Mouse (Mus musculus): ENCODE measurements around the gene Zpbp. TPM values are rescaled to one million over a fixed set of nuclear protein-coding genes. Genes with fewer than 3 reads are reported as not detected.

Gene Zpbp
- polyA plus RNA-seq (2012; rRNA removed), result 0.26 and 0.33 TPM in 2 replicates
- 0.61 and 0.76 TPM in 2 replicates for polyA plus RNA-seq (2014; fragmentation: Nextera tagmentation; extraction: Ambion mirVana)

- H3K9ac ChIP-seq (ENCODE audit: low read depth, low read length, severe bottlenecking), result peak within 1 kb of the TSS; percentile 70
- H3K4me1 ChIP-seq (ENCODE audit: control insufficient read depth, insufficient read depth, low read length), result peaks cover 3% of the 10 kb centered on the region; the same call in 1 of the 2 replicates
- DNase-seq (ENCODE audit: low spot score), result peak; percentile 87
- H3K4me2 ChIP-seq (replicated peaks; ENCODE audit: low read depth, low read length, severe bottlenecking), result peak within 1 kb of the TSS; percentile 64
- H3K36me3 ChIP-seq (ENCODE audit: control insufficient read depth, insufficient read depth, low read length), result no peaks in the 10 kb centered on the region
- 3% methylated on average over 64 of the region's 66 CpGs for WGBS
- ATAC-seq (ENCODE audit: low FRiP score, low read depth), result peak; percentile 95
- H3K27ac ChIP-seq (replicated peaks; ENCODE audit: low read depth, low read length), result peak within 1 kb of the TSS; percentile 76
- no peak for TF ChIP-seq POLR2A (IDR thresholded peaks at IDR 0.05; ENCODE audit: borderline replicate concordance, extremely low read depth, insufficient read depth, insufficient read length)
- H3K9me3 ChIP-seq (ENCODE audit: control insufficient read depth, low read length), result no peaks in the 10 kb centered on the region
- peak within 1 kb of the TSS; percentile 57 for H3K4me3 ChIP-seq (replicated peaks; ENCODE audit: low read length)
- no peaks in the 10 kb centered on the region for H3K27me3 ChIP-seq (ENCODE audit: control insufficient read depth, insufficient read depth, low read length)
These were observed at the start of gene Zpbp, which contains the start of gene Spata48 for GRCm38 (mm10) chr11:11461635-11462560. TSS of gene Zpbp (minus strand) at chr11:11462408. TSS of gene Spata48 (plus strand) at chr11:11462094.

- H3K4me3 ChIP-seq (replicated peaks; ENCODE audit: low read length), result no peak overlapping the region
- no peak overlapping the region for H3K9ac ChIP-seq (ENCODE audit: low read depth, low read length, severe bottlenecking)
- no peak for TF ChIP-seq POLR2A (IDR thresholded peaks at IDR 0.05; ENCODE audit: borderline replicate concordance, extremely low read depth, insufficient read depth, insufficient read length)
- no peak for ATAC-seq (ENCODE audit: low FRiP score, low read depth)
- H3K4me1 ChIP-seq (ENCODE audit: control insufficient read depth, insufficient read depth, low read length), result no peaks in the 10 kb centered on the region
- 57% methylated on average over 2 of the region's 2 CpGs for WGBS
- no peak overlapping the region for H3K4me2 ChIP-seq (replicated peaks; ENCODE audit: low read depth, low read length, severe bottlenecking)
- DNase-seq (ENCODE audit: low spot score), result no peak
- no peak overlapping the region for H3K27ac ChIP-seq (replicated peaks; ENCODE audit: low read depth, low read length)
- no peaks in the 10 kb centered on the region for H3K36me3 ChIP-seq (ENCODE audit: control insufficient read depth, insufficient read depth, low read length)
- no peaks in the 10 kb centered on the region for H3K9me3 ChIP-seq (ENCODE audit: control insufficient read depth, low read length)
- no peaks in the 10 kb centered on the region for H3K27me3 ChIP-seq (ENCODE audit: control insufficient read depth, insufficient read depth, low read length)
These were observed 47.2 kb upstream of the Zpbp start for GRCm38 (mm10) chr11:11509413-11509812.

DNA sequence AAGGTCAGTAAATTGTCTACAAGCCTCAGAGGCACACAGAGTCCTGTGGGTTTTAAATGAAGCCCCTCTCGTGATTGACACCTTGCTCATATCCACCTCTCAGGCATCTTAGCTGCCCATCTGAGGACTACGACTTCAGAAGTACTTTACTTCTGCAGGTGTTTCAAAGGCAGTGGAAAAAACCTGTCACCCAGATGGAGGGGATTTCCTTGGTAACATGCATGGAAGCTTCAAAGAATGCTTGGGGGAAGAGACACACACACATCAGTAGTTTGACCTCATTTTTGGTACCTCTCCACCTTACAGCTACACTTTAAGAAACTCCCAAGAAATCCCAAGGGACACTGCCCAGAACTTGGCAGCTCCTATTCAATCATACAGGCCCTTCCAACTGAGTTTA is 44.0 kb upstream of the Zpbp start:
- DNase-seq (ENCODE audit: low spot score) (no peak), ATAC-seq (ENCODE audit: low FRiP score, low read depth) (no peak)
- H3K27ac ChIP-seq (replicated peaks; ENCODE audit: low read depth, low read length), result no peak overlapping the region
- no peak overlapping the region for H3K9ac ChIP-seq (ENCODE audit: low read depth, low read length, severe bottlenecking)
- no peaks in the 10 kb centered on the region for H3K36me3 ChIP-seq (ENCODE audit: control insufficient read depth, insufficient read depth, low read length)
- 73% methylated on average over 2 of the region's 2 CpGs for WGBS
- no peaks in the 10 kb centered on the region for H3K27me3 ChIP-seq (ENCODE audit: control insufficient read depth, insufficient read depth, low read length)
- H3K4me1 ChIP-seq (ENCODE audit: control insufficient read depth, insufficient read depth, low read length), result no peaks in the 10 kb centered on the region
- no peak overlapping the region for H3K4me2 ChIP-seq (replicated peaks; ENCODE audit: low read depth, low read length, severe bottlenecking)
- H3K9me3 ChIP-seq (ENCODE audit: control insufficient read depth, low read length), result no peaks in the 10 kb centered on the region
- no peak for TF ChIP-seq POLR2A (IDR thresholded peaks at IDR 0.05; ENCODE audit: borderline replicate concordance, extremely low read depth, insufficient read depth, insufficient read length)
- no peak overlapping the region for H3K4me3 ChIP-seq (replicated peaks; ENCODE audit: low read length)

DNA sequence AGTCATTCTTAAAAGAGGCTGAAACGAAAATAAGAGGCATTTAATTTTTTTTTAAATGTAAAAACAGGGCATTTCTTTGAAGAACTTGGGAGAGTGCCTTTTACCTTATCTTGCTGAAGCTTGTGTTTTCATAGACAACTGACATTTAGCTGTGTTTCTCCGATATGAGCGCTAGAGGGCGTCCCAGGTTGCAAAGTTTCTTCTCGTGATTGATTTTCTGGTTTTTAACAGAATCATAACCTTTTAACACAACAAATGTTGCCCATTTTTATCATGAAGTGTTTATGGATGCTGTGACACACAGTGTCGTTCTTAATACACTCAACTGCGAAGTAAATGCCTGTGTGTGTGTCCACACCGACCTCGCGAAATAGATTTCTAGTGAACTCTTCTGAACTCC is 37.7 kb upstream of the Zpbp start:
- Histone ChIP-seq H3K9ac (ENCODE audit: low read depth, low read length, severe bottlenecking) (no peak overlapping the region), H3K27me3 (ENCODE audit: control insufficient read depth, insufficient read depth, low read length) (no peaks in the 10 kb centered on the region), H3K36me3 (ENCODE audit: control insufficient read depth, insufficient read depth, low read length) (no peaks in the 10 kb centered on the region), H3K4me3 (replicated peaks; ENCODE audit: low read length) (no peak overlapping the region), H3K9me3 (ENCODE audit: control insufficient read depth, low read length) (no peaks in the 10 kb centered on the region), H3K4me1 (ENCODE audit: control insufficient read depth, insufficient read depth, low read length) (no peaks in the 10 kb centered on the region), H3K27ac (replicated peaks; ENCODE audit: low read depth, low read length) (no peak overlapping the region), H3K4me2 (replicated peaks; ENCODE audit: low read depth, low read length, severe bottlenecking) (no peak overlapping the region)
- ATAC-seq (ENCODE audit: low FRiP score, low read depth) (no peak), DNase-seq (ENCODE audit: low spot score) (peak; percentile 51)
- no peak for TF ChIP-seq POLR2A (IDR thresholded peaks at IDR 0.05; ENCODE audit: borderline replicate concordance, extremely low read depth, insufficient read depth, insufficient read length)
- WGBS, result 18% methylated on average over 10 of the region's 10 CpGs

- Histone ChIP-seq H3K9ac (ENCODE audit: low read depth, low read length, severe bottlenecking) (no peak overlapping the region), H3K9me3 (ENCODE audit: control insufficient read depth, low read length) (no peaks in the 10 kb centered on the region), H3K4me1 (ENCODE audit: control insufficient read depth, insufficient read depth, low read length) (no peaks in the 10 kb centered on the region), H3K4me2 (replicated peaks; ENCODE audit: low read depth, low read length, severe bottlenecking) (no peak overlapping the region), H3K27me3 (ENCODE audit: control insufficient read depth, insufficient read depth, low read length) (no peaks in the 10 kb centered on the region), H3K27ac (replicated peaks; ENCODE audit: low read depth, low read length) (no peak overlapping the region), H3K36me3 (ENCODE audit: control insufficient read depth, insufficient read depth, low read length) (no peaks in the 10 kb centered on the region), H3K4me3 (replicated peaks; ENCODE audit: low read length) (no peak overlapping the region)
- TF ChIP-seq POLR2A (IDR thresholded peaks at IDR 0.05; ENCODE audit: borderline replicate concordance, extremely low read depth, insufficient read depth, insufficient read length), result no peak
- DNase-seq (ENCODE audit: low spot score) (no peak), ATAC-seq (ENCODE audit: low FRiP score, low read depth) (no peak)
- 86% methylated on average over 2 of the region's 2 CpGs for whole genome bisulfite sequencing
These were observed 33.5 kb upstream of the Zpbp start for GRCm38 (mm10) chr11:11495697-11496096.

Data from limb, embryonic 14.5 days (tissue).